Mouse (Mus musculus) fat pad, adult 2 months (tissue): ENCODE measurements around the gene Gm49387.

Source experiments
- DNase-seq: peaks from one replicate; pipeline ENCODE4 v3.0.0-alpha.2; 2011; ENCODE audit warnings: low read depth, low spot score; ENCODE audit errors: extremely low read depth

Gm49387 gene

GRCm38 (mm10) chr14:31532656-31533055, 108.0 kb downstream of the Gm49387 start:
- no peak for DNase-seq

GRCm38 (mm10) chr14:31531506-31532148, 109.1 kb downstream of the Gm49387 start:
- no peak for DNase-seq

GRCm38 (mm10) chr14:31530847-31531246, 109.8 kb downstream of the Gm49387 start:
- DNase-seq: no peak

GRCm38 (mm10) chr14:31525040-31525810, 115.5 kb downstream of the Gm49387 start:
- DNase-seq: no peak

GRCm38 (mm10) chr14:31521318-31521717, 119.4 kb downstream of the Gm49387 start:
- DNase-seq: no peak

GRCm38 (mm10) chr14:31519165-31519564, 121.5 kb downstream of the Gm49387 start:
- no peak for DNase-seq

GRCm38 (mm10) chr14:31515895-31516294, 124.8 kb downstream of the Gm49387 start:
- peak; percentile 40 for DNase-seq

GRCm38 (mm10) chr14:31510322-31510721, 130.4 kb downstream of the Gm49387 start:
- DNase-seq: no peak

- no peak for DNase-seq
Measured at GRCm38 (mm10) chr14:31509911-31510310, 130.8 kb downstream of the Gm49387 start.

GRCm38 (mm10) chr14:31506456-31506855, 134.2 kb downstream of the Gm49387 start:
- no peak for DNase-seq

- no peak for DNase-seq
Measured at GRCm38 (mm10) chr14:31503406-31503805, 137.3 kb downstream of the Gm49387 start.
